Comparison of ENCODE assay signal across 11 mouse cellular contexts in the genomic region with DNA sequence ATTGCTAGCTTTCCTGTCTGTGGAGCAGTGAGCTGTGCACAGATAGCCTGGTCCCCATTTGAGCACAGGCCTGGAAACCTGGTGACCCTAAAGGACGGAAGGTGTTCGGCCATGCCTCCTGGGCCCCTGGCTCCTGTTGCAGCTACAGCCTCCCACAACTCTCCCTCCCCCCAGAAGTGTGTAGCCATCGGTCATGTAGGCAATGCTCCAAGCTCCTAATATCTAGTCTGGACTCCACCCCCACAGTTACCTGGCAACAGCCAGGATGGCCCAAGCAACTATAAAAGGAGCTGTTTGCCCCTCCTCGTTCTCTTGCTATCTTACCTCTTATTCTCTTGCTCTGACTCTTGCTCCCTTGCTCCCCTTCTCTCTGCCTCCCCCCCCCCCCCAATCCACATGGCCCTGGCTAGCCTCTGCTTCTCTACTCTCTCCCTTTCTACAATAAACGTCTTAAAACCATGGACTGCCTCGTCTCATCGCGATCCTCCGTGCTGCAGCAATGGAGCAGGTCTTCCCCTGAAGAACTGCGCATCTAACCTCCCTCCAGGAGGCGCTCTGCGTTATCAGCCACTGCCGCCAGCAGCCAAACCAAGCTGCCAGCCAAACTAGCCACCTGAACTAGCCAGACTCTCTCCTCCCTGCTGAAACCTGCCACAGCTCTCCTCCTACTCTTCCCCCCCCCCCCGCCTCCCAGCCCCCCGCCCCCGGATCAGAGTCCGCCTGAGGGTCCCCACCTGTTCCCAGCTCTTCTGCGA.
DNase-seq lines count a peak whose midpoint lies in the region; ATAC-seq and TF ChIP-seq lines count a peak whose summit lies in the region.
"Had no signal": no experiment of that assay in that cellular context is flagged by ENCODE, and none has a peak within 500 bp of the region (broad histone marks: within the 10 kb centered on the region; RNA-seq: fewer than 3 reads in every experiment).

No protein-coding gene starts in this region.

- H3K9ac ChIP-seq in lung, postnatal 0 days (replicated peaks; ENCODE audit: low read depth): no peak overlapping the region

- H3K36me3 ChIP-seq in lung, postnatal 0 days (ENCODE audit: insufficient read depth, low read length): no peaks in the 10 kb centered on the region
- H3K36me3 ChIP-seq: hindbrain, embryonic 10.5 days had no signal

- H3K4me3 ChIP-seq in lung, postnatal 0 days (ENCODE audit: low read depth, low read length): no peak overlapping the region
- H3K4me3 ChIP-seq: erythroblast, embryonic 14.5 days; hindbrain, embryonic 10.5 days; megakaryocyte, embryonic 14.5 days had no signal

- no peaks in the 10 kb centered on the region for H3K4me1 ChIP-seq in lung, postnatal 0 days (ENCODE audit: insufficient read depth, low read depth, low read length)
- H3K4me1 ChIP-seq: megakaryocyte, embryonic 14.5 days had no signal

- H3K9me3 ChIP-seq in lung, postnatal 0 days (ENCODE audit: low read length): no peaks in the 10 kb centered on the region
- H3K9me3 ChIP-seq: hindbrain, embryonic 10.5 days; megakaryocyte, embryonic 14.5 days had no signal

- ATAC-seq in lung, postnatal 0 days: no peak

- 53% methylated on average over 13 of the region's 18 CpGs for WGBS in lung, postnatal 0 days

- peak; percentile 40; the same call in 1 of the 2 replicates for TF ChIP-seq CTCF in lung, postnatal 0 days (IDR thresholded peaks at IDR 0.05)

- H3K4me2 ChIP-seq in lung, postnatal 0 days (replicated peaks; ENCODE audit: low read depth, low read length): no peak overlapping the region

- DNase-seq in adrenal gland, postnatal 10 days: peak; percentile 34
- DNase-seq in adrenal gland, postnatal 25 days: no peak
- DNase-seq in heart, postnatal 4 days: peak; percentile 48
- DNase-seq in heart, adult 11 months: no peak
- DNase-seq in lung, postnatal 0 days (ENCODE audit: low spot score): no peak
- no peak for DNase-seq in lung, postnatal 4 days
- DNase-seq in c-Kit-positive CD71-positive TER-119-negative erythroid progenitor cells, embryonic 14.5 days (ENCODE audit: low read depth): peak; percentile 3
- no peak for DNase-seq in frontal cortex, postnatal 10 days (ENCODE audit: low spot score in 2 of 2)

- no peaks in the 10 kb centered on the region for H3K27me3 ChIP-seq in lung, postnatal 0 days (replicated peaks; ENCODE audit: insufficient read depth, low read length)

- TF ChIP-seq EP300 in lung, postnatal 0 days (IDR thresholded peaks at IDR 0.05): no peak

- H3K27ac ChIP-seq in lung, postnatal 0 days (ENCODE audit: low read length): no peak overlapping the region
- H3K27ac ChIP-seq: hindbrain, embryonic 10.5 days had no signal

Comparison
In these comparisons a context has a peak if more than half of its experiments do, and no peak if none do; other contexts are left out.
1. DNase-seq: peak in adrenal gland, postnatal 10 days (single experiment), heart, postnatal 4 days (single experiment) and c-Kit-positive CD71-positive TER-119-negative erythroid progenitor cells, embryonic 14.5 days (single experiment); none in adrenal gland, postnatal 25 days (single experiment), heart, adult 11 months (single experiment), lung, postnatal 0 days (single experiment), lung, postnatal 4 days (0 of 2) and frontal cortex, postnatal 10 days (0 of 2).